Mouse (Mus musculus) ES-E14 (cell line): ENCODE data around the gene Klkb1.

Experiments used
- CHD2 ChIP-seq: IDR thresholded peaks from 2 replicates; pipeline ENCODE4 v1.6.1; 2014; ENCODE audit warnings: mild to moderate bottlenecking, low read depth, low read length, inconsistent platforms
- MAFK ChIP-seq: IDR thresholded peaks from 2 replicates; pipeline ENCODE4 v1.6.1; 2014; ENCODE audit warnings: mild to moderate bottlenecking, low read depth, low read length, inconsistent platforms; ENCODE audit not compliant: insufficient read depth
- ZNF384 ChIP-seq: IDR thresholded peaks from 2 replicates; pipeline ENCODE4 v1.6.1; 2012; ENCODE audit warnings: low read depth, low read length, inconsistent platforms

DNA sequence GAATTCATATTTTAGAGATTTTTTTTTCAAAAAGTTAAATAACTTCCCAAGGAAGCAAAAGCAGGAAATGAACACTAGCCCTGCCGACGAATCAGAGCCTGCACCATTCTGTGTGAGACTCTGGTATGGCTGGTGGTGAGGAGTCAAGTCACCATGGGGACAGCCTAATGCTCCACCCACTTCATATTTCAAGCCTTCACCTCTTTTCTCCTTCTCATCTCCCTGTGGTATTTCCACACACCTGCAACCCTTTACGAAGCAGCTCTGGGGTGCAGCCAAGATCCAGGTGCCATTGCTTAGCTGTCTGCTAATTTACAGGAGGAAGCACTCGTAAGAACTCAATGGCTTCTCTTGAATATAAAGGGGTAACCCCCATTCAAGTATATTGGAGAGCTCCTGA, 16.3 kb upstream of the Klkb1 start:
- TF ChIP-seq CHD2 (no peak), ZNF384 (no peak), MAFK (no peak)
